8 mouse cellular contexts compared by ENCODE assay signal in the genomic region with DNA sequence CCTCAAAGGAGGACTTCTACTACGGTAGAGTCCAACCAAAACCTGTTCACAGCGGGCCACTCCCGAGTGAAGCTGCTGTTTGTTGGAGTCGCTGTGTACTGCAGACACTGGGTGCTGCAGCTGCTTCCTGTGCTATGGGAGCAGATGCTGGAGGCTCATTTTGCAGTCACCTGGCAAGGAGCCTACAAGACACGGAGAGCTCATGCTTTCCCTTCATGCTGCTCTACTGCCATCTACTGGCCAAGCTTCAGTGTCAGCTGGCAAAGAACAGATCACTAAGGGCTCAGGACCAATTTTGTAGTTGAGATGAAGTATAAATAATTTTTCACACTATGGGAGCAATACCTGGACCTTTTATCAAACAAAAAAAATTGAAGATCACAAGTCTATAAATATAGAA. TPM values are rescaled to one million over a fixed set of nuclear protein-coding genes. Genes with fewer than 3 reads are reported as not detected.
A peak's percentile ranks its signal among the peaks of the same experiment; 100 is the strongest.
DNase-seq lines count a peak whose midpoint lies in the region; ATAC-seq and TF ChIP-seq lines count a peak whose summit lies in the region.
"Not testable (repeated sequence)": the region's sequence is repeated elsewhere in the genome, so short reads cannot be mapped to it uniquely, and the experiment has no call there.

No protein-coding gene starts in this region.

- not testable (repeated sequence) for H3K9me3 ChIP-seq in embryonic facial prominence, embryonic 12.5 days; midbrain, embryonic 11.5 days (ENCODE audit: control insufficient read depth, low read length)

- intact Hi-C loops in left cerebral cortex, postnatal 4 days (cut with DNase I) = not testable (repeated sequence)

- ATAC-seq in embryonic facial prominence, embryonic 12.5 days (ENCODE audit: insufficient number of reproducible peaks, insufficient read depth, low FRiP score, low TSS enrichment) = 0 out of 2 replicates have a peak, but pooled peaks have one; percentile 47
- not testable (repeated sequence) for ATAC-seq in midbrain, embryonic 11.5 days (ENCODE audit: low FRiP score)

- TF ChIP-seq POLR2A in kidney, adult 2 months (IDR thresholded peaks at IDR 0.05; ENCODE audit: low read depth, low read length) = not testable (repeated sequence)

- not testable (repeated sequence) for H3K27me3 ChIP-seq in embryonic facial prominence, embryonic 12.5 days; kidney, adult 2 months (replicated peaks; ENCODE audit: control insufficient read depth, insufficient read depth, low read length); midbrain, embryonic 11.5 days (ENCODE audit: control insufficient read depth, insufficient read depth, low read length)

- whole genome bisulfite sequencing in embryonic facial prominence, embryonic 12.5 days = 19% methylated on average over 5 of the region's 5 CpGs
- WGBS in kidney, adult 2 months = 10% methylated on average over 5 of the region's 5 CpGs
- 22% methylated on average over 5 of the region's 5 CpGs for WGBS in midbrain, embryonic 11.5 days

- peak; percentile 71 for DNase-seq in adrenal gland, adult 8-10 months
- DNase-seq in heart, adult 11 months = peak; percentile 98
- peak; percentile 94 for DNase-seq in kidney, adult 2 months
- DNase-seq in left cerebral cortex, postnatal 4 days = peak; percentile 93
- peak; percentile 92 for DNase-seq in midbrain, embryonic 11.5 days (ENCODE audit: low spot score, missing footprints)
- DNase-seq in skeletal muscle tissue, adult 2 months (ENCODE audit: low read depth, low spot score) = peak; percentile 87
- DNase-seq in yolk sac, embryonic 10.5 days (ENCODE audit: low spot score) = peak; percentile 53

- not testable (repeated sequence) for H3K4me3 ChIP-seq in embryonic facial prominence, embryonic 12.5 days; kidney, adult 2 months (ENCODE audit: insufficient read depth, low read depth, low read length); midbrain, embryonic 11.5 days (ENCODE audit: low read depth, low read length)

- TF ChIP-seq CTCF in kidney, adult 2 months (conservative IDR thresholded peaks at IDR 0.05; ENCODE audit: insufficient read depth, insufficient read length, low read depth, low read length) = peak; percentile 63

- H3K9ac ChIP-seq in embryonic facial prominence, embryonic 12.5 days; midbrain, embryonic 11.5 days (ENCODE audit: low read length): not testable (repeated sequence)

- not testable (repeated sequence) for H3K4me1 ChIP-seq in embryonic facial prominence, embryonic 12.5 days; kidney, adult 2 months (ENCODE audit: control insufficient read depth, insufficient read depth, low read length); midbrain, embryonic 11.5 days (ENCODE audit: control insufficient read depth, insufficient read depth, low read length)

- not testable (repeated sequence) for H3K27ac ChIP-seq in embryonic facial prominence, embryonic 12.5 days; kidney, adult 2 months (ENCODE audit: insufficient read depth, low read depth, low read length); midbrain, embryonic 11.5 days (ENCODE audit: low read depth, low read length)

- not testable (repeated sequence) for H3K4me2 ChIP-seq in embryonic facial prominence, embryonic 12.5 days (replicated peaks); midbrain, embryonic 11.5 days

- H3K36me3 ChIP-seq in embryonic facial prominence, embryonic 12.5 days; kidney, adult 2 months (ENCODE audit: control insufficient read depth, insufficient read depth, low read length); midbrain, embryonic 11.5 days (ENCODE audit: control insufficient read depth, insufficient read depth, low read length): not testable (repeated sequence)

RNA-seq across cellular contexts. Expression of gene Trim26, which starts 10.9 kb away (rescaled TPM):
- total RNA-seq in adrenal gland, adult 8-10 months (2022) = 10 to 100 TPM; 60.6 to 88.8 (median 74.4) TPM
- 55.8 and 59.0 TPM in 2 replicates for polyA plus RNA-seq in embryonic facial prominence, embryonic 12.5 days (2016; fragmentation: Nextera tagmentation; extraction: Ambion mirVana)
- 27.2 and 30.4 TPM in 2 replicates for polyA plus RNA-seq in kidney, adult 2 months (2012; rRNA removed)
- total RNA-seq in left cerebral cortex, postnatal 4 days (2021) = 10 to 100 TPM; 33.4 to 36.8 TPM
- polyA plus RNA-seq in midbrain, embryonic 11.5 days (2014; fragmentation: Nextera tagmentation; extraction: Ambion mirVana) = 32.4 and 35.0 TPM in 2 replicates

RNA-seq across cellular contexts. Expression of gene H2-M10.6, which starts 14.0 kb away (rescaled TPM):
- not detected for total RNA-seq in adrenal gland, adult 8-10 months (2022)
- polyA plus RNA-seq in embryonic facial prominence, embryonic 12.5 days (2016; fragmentation: Nextera tagmentation; extraction: Ambion mirVana) = not detected in 2 replicates
- not detected in 2 replicates for polyA plus RNA-seq in kidney, adult 2 months (2012; rRNA removed)
- total RNA-seq in left cerebral cortex, postnatal 4 days (2021) = not detected
- polyA plus RNA-seq in midbrain, embryonic 11.5 days (2014; fragmentation: Nextera tagmentation; extraction: Ambion mirVana) = not detected in 2 replicates

RNA-seq across cellular contexts. Expression of gene Trim15, which starts 41.0 kb away (rescaled TPM):
- total RNA-seq in adrenal gland, adult 8-10 months (2022) = under 1 TPM in 1 of 4 experiments, not detected in 3; 0.24 TPM
- polyA plus RNA-seq in embryonic facial prominence, embryonic 12.5 days (2016; fragmentation: Nextera tagmentation; extraction: Ambion mirVana) = 0.17 and 0.40 TPM in 2 replicates
- polyA plus RNA-seq in kidney, adult 2 months (2012; rRNA removed) = 0.22 and 0.38 TPM in 2 replicates
- total RNA-seq in left cerebral cortex, postnatal 4 days (2021) = not detected
- polyA plus RNA-seq in midbrain, embryonic 11.5 days (2014; fragmentation: Nextera tagmentation; extraction: Ambion mirVana) = 0.48 and 0.51 TPM in 2 replicates

RNA-seq across cellular contexts. Expression of gene Trim10, which starts 43.4 kb away (rescaled TPM):
- under 1 TPM in 1 of 4 experiments, not detected in 3; 0.17 TPM for total RNA-seq in adrenal gland, adult 8-10 months (2022)
- 6.6 and 7.2 TPM in 2 replicates for polyA plus RNA-seq in embryonic facial prominence, embryonic 12.5 days (2016; fragmentation: Nextera tagmentation; extraction: Ambion mirVana)
- polyA plus RNA-seq in kidney, adult 2 months (2012; rRNA removed) = 0.11 TPM in 1 of 2 replicates, not detected in the other
- total RNA-seq in left cerebral cortex, postnatal 4 days (2021) = not detected
- 7.7 and 8.1 TPM in 2 replicates for polyA plus RNA-seq in midbrain, embryonic 11.5 days (2014; fragmentation: Nextera tagmentation; extraction: Ambion mirVana)

RNA-seq across cellular contexts. Expression of gene H2-M10.5, which starts 53.3 kb away (rescaled TPM):
- total RNA-seq in adrenal gland, adult 8-10 months (2022) = not detected
- not detected in 2 replicates for polyA plus RNA-seq in embryonic facial prominence, embryonic 12.5 days (2016; fragmentation: Nextera tagmentation; extraction: Ambion mirVana)
- polyA plus RNA-seq in kidney, adult 2 months (2012; rRNA removed) = not detected in 2 replicates
- not detected for total RNA-seq in left cerebral cortex, postnatal 4 days (2021)
- not detected in 2 replicates for polyA plus RNA-seq in midbrain, embryonic 11.5 days (2014; fragmentation: Nextera tagmentation; extraction: Ambion mirVana)
